Mouse (Mus musculus) megakaryocyte, embryonic 14.5 days (primary cell): ENCODE results near the gene Lsg1. TPM values are rescaled to one million over a fixed set of nuclear protein-coding genes. Genes with fewer than 3 reads are reported as not detected.

Experiments
- H3K27me3 ChIP-seq: replicated peaks from 2 replicates; pipeline ENCODE3; 2012; ENCODE audit warnings: inconsistent platforms
- H3K36me3 ChIP-seq: replicated peaks from 2 replicates; pipeline ENCODE3; 2012; ENCODE audit warnings: low read length, inconsistent platforms, mixed read lengths
- H3K4me1 ChIP-seq: 2 replicates; pipeline ENCODE4 v1.6.1; 2012; ENCODE audit warnings: inconsistent platforms
- H3K4me3 ChIP-seq: replicated peaks from 2 replicates; pipeline ENCODE3; 2012; ENCODE audit warnings: moderate library complexity, mild to moderate bottlenecking, inconsistent platforms
- H3K9me3 ChIP-seq: 2 replicates; pipeline ENCODE4 v1.6.1; 2012; ENCODE audit warnings: inconsistent platforms
- FLI1 ChIP-seq: IDR thresholded peaks from 2 replicates; pipeline ENCODE4 v1.6.1; 2012; ENCODE audit warnings: low read length, inconsistent platforms, mixed read lengths
- GATA1 ChIP-seq: IDR thresholded peaks from 3 replicates; pipeline ENCODE4 v1.6.1; 2012; ENCODE audit warnings: mixed read lengths, low read length, inconsistent platforms, borderline replicate concordance
- polyA plus RNA-seq: library from polyadenylated mRNA; stranded (reverse); fragments of >175 nt; gene quantifications from 2 replicates; pipeline ENCODE4 v1.2.3, GENCODE M21; 2012; ENCODE audit warnings: low replicate concordance; ENCODE audit not compliant: insufficient read depth

Lsg1 gene
- polyA plus RNA-seq, 1 experiment = 5.8 TPM

DNA sequence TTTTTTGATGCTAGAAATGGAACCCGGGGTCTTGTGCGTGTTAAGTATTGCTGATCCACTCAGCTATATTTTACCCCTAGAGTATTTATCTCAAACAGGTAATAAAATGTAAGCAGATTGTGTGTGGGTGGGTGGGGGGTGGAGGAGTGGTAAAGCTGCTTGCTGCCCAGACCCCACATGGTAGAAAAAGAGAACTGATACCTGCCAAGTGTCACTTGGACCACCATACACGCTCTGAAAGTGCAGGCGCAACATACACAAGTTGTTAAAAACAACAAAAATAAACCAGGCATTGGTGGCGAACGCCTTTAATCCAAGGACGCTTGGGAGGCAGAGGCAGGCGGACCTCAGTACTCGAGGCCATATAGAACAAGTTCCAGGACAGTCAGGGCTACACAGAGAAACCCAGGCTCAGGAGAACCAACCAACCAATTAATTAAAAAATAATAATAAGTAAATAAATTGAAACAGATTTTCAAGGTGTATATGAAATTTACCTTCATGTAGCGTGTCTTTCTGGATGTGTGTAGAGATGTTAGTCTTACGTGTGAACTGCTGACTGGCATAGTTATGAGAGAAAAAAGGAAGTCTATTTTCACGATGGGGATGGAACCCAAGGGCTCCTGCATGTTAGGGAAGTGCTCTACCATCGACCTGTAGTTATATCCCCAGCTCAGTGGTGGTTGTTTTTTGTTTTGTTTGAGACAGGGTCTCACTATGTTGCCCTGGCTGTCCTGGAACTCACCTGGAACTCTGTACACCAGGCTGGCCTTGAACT, 75.6 kb downstream of the Lsg1 start:
- Histone ChIP-seq H3K9me3 (peaks cover 25% of the 10 kb centered on the region), H3K36me3 (peaks cover 5% of the 10 kb centered on the region), H3K27me3 (peaks cover 13% of the 10 kb centered on the region), H3K4me3 (peak overlapping the region; percentile 96), H3K4me1 (peaks cover 34% of the 10 kb centered on the region)
- TF ChIP-seq GATA1 (no peak), FLI1 (no peak)

DNA sequence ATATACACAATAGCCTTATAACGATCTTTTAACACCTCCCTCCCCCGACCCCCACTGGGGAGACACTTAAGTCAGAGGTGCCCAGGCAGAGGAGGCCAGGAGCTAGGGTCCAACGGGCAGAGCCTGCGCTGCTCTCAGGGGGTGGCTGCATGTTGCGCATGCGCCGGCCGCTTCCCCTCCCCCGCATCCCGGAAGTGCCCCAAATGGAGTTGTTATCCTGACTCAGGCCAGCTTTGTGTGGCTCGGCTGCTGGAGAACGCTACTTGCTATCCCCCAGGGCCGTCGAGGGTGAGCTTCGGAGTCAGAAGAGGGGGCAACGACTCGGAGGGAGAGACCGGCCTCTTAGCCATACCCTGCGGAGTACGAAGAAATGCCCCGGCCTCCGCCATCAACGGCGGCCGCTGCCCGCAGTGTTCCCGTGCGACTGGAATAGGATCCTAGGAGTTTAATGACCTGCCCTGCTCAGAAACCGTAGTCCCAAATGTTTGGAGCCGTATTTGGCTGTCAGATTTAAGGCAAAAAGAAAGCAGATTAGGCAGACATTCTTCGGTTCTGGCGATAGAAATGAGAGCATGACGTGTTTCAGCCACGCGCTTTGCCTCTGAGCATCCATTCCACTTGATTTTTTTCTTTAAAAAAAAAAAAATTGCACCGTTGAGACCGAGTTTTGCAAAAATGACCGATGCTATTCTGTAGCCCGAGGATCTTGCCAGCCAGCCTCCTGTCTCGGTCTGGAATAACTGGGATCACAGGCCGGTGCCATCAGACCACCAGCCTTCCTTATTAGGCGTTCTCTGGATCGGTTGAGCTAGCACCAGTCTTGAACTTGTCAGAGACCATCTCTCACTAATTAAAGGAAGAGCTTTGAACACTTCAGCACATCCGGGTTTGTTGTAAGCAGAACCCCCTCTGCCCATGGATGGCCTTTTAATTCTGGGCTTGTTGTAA, 76.6 kb downstream of the Lsg1 start:
- Histone ChIP-seq H3K9me3 (peaks cover 21% of the 10 kb centered on the region), H3K27me3 (peaks cover 13% of the 10 kb centered on the region), H3K4me1 (peaks cover 36% of the 10 kb centered on the region), H3K36me3 (peaks cover 5% of the 10 kb centered on the region), H3K4me3 (peak overlapping the region; percentile 96)
- TF ChIP-seq FLI1 = no peak
- TF ChIP-seq GATA1 = no peak

Other genes with a start within 250 kb of the Lsg1 start
- 3.3 and 6.2 TPM in 2 replicates for gene Atp13a3, start 181.6 kb downstream of the Lsg1 start, polyA plus RNA-seq
- 0.45 TPM in 1 of 2 replicates, not detected in the other for gene Tmem44, start 36.8 kb downstream of the Lsg1 start, polyA plus RNA-seq
- 60.0 and 108 TPM in 2 replicates for gene Fam43a, start 12.1 kb upstream of the Lsg1 start, polyA plus RNA-seq